Mouse (Mus musculus) forebrain, postnatal 0 days (tissue): ENCODE data around the gene Cep164. TPM values are rescaled to one million over a fixed set of nuclear protein-coding genes. Genes with fewer than 3 reads are reported as not detected.

Source experiments
- ATAC-seq: fragments of 200-750 bp; cut with Nextera tagmentation; 2 replicates; pipeline ENCODE4 v1.8.0; 2017; ENCODE audit warnings: mild to moderate bottlenecking, moderate library complexity
- DNase-seq: peaks from one replicate; pipeline ENCODE4 v3.0.0-alpha.2; 2015
- H3K27ac ChIP-seq: fragments of 300-500 bp; sonication (generic); 2 replicates; pipeline ENCODE4 v1.5.1; 2014; ENCODE audit warnings: low read depth, mild to moderate bottlenecking, antibody characterized with exemption, low read length, moderate library complexity, mixed read lengths
- H3K27me3 ChIP-seq: fragments of 300-500 bp; sonication (generic); 2 replicates; pipeline ENCODE4 v1.6.1; 2014; ENCODE audit warnings: mild to moderate bottlenecking, low read length, mixed read lengths; ENCODE audit not compliant: insufficient read depth
- H3K36me3 ChIP-seq: fragments of 300-500 bp; sonication (generic); 2 replicates; pipeline ENCODE4 v1.6.1; 2014; ENCODE audit warnings: mild to moderate bottlenecking, moderate library complexity; ENCODE audit not compliant: insufficient read depth
- H3K4me1 ChIP-seq: fragments of 300-500 bp; sonication (generic); 2 replicates; pipeline ENCODE4 v1.6.1; 2014; ENCODE audit warnings: antibody characterized with exemption; ENCODE audit not compliant: insufficient read depth
- H3K4me2 ChIP-seq: fragments of 300-500 bp; sonication (generic); 2 replicates; pipeline ENCODE4 v1.6.1; 2014; ENCODE audit warnings: low read depth, mild to moderate bottlenecking, moderate library complexity
- H3K4me3 ChIP-seq: fragments of 300-500 bp; sonication (generic); 2 replicates; pipeline ENCODE4 v1.5.1; 2014; ENCODE audit warnings: low read depth, low read length, mixed read lengths
- H3K9ac ChIP-seq: fragments of 300-500 bp; sonication (generic); 2 replicates; pipeline ENCODE4 v1.6.1; 2014; ENCODE audit warnings: mild to moderate bottlenecking
- H3K9me3 ChIP-seq: fragments of 300-500 bp; sonication (generic); 2 replicates; pipeline ENCODE4 v1.6.1; 2016; ENCODE audit warnings: low read length
- CTCF ChIP-seq: sonication (generic); IDR thresholded peaks from 2 replicates; pipeline ENCODE4 v1.5.1; 2016; ENCODE audit warnings: antibody characterized with exemption, control low read depth, low read depth
- WGBS: fragments of 180-500 bp; shearing (Covaris S2); extraction: QIAGEN DNeasy Blood & Tissue Kit; methylation state at CpG from one replicate; pipeline ENCODE4 v1.1.7; 2014; 5-methylcytosine and 5-hydroxymethylcytosine counted together
- polyA plus RNA-seq: library from polyadenylated mRNA; unstranded; fragments of >200 nt; fragmentation: Nextera tagmentation; extraction: Ambion mirVana; gene quantifications from 2 replicates; pipeline ENCODE4 v1.2.1, GENCODE M21; 2015
- total RNA-seq: library from RNA; depleted of rRNA; stranded (reverse); fragments of >200 nt; gene quantifications from 2 replicates; pipeline ENCODE4 v1.2.3, GENCODE M21; 2014

Cep164 gene
- total and polyA plus RNA-seq, 2 experiments from 2014 or later: 10.4 to 22.0 TPM

DNA sequence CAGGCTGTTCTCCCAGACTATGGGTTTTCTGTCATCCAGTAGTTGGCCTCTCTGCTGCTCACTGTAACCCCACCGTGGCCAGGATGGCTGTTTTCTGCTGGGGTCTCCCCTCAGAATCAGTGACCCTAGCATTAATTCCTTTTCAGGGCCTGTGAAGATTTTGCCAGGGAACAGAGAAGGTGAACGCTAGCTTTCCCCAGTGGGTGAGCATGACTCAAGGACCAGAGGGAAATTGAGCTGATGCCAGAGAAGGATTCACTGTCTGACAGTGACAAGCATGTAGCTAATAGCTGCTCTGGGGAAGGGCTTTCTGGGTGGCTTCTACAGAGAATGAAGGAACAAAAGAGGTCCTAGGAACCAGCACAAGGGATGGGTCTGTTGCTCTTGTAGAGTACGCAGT lies 17.1 kb upstream of the Cep164 start:
- H3K27me3 ChIP-seq: no peaks in the 10 kb centered on the region
- no peak overlapping the region for H3K4me2 ChIP-seq
- H3K4me3 ChIP-seq: no peak overlapping the region
- no peak overlapping the region for H3K27ac ChIP-seq
- ATAC-seq (no peak), DNase-seq (no peak)
- no peak for TF ChIP-seq CTCF
- no peaks in the 10 kb centered on the region for H3K9me3 ChIP-seq
- H3K9ac ChIP-seq: no peak overlapping the region
- H3K4me1 ChIP-seq: peaks cover 16% of the 10 kb centered on the region; the same call in 1 of the 2 replicates
- H3K36me3 ChIP-seq: no peaks in the 10 kb centered on the region
- WGBS: 72% methylated on average over 3 of the region's 3 CpGs

DNA sequence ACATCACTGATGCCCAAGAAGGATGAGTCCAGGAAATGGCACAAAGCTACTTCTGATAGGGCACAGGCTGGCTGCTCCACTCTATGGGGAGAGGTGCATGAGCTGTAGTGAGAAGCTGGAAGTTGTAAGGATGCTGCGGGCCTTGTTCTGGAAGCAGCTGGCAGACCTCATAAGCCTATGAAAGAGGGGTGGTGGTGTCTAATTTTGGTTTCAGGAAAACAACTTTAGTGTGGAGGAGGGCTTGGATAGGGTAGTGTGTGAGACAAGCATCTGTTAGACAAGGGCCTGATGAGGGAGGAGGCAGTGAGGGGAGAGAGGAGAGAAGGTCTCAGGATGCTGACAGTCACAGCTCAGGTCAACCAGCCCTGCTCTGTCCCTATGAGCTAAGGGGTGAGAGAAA lies 15.3 kb upstream of the Cep164 start:
- Histone ChIP-seq H3K27me3 (no peaks in the 10 kb centered on the region), H3K4me3 (no peak overlapping the region), H3K9ac (no peak overlapping the region), H3K36me3 (no peaks in the 10 kb centered on the region), H3K4me2 (no peak overlapping the region), H3K27ac (no peak overlapping the region), H3K9me3 (no peaks in the 10 kb centered on the region), H3K4me1 (peaks cover 29% of the 10 kb centered on the region)
- ATAC-seq (no peak), DNase-seq (no peak)
- TF ChIP-seq CTCF: no peak
- WGBS: 88% methylated on average over 1 of the region's 1 CpGs

DNA sequence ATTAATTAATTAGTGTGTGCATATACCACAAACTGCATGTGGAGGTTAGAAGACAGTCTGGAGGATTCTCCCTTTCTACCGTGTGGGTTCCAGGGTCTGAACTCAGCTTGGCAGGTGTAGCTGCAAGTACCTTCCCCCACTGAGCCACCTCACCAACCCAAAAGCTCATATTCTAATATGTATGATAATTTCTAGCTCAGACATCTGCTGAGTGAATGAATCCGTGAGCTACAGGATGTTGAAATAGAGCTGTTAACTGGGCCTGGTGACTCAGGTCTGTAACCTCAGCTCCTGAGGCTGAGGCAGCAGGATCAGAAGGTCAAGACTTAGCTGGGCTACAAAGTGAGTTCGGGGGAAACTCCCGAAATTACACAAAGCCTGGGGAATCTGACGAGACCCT lies 14.5 kb upstream of the Cep164 start:
- peaks cover 29% of the 10 kb centered on the region for H3K4me1 ChIP-seq
- no peak overlapping the region for H3K9ac ChIP-seq
- H3K9me3 ChIP-seq: no peaks in the 10 kb centered on the region
- H3K36me3 ChIP-seq: no peaks in the 10 kb centered on the region
- no peak overlapping the region for H3K27ac ChIP-seq
- no peak overlapping the region for H3K4me3 ChIP-seq
- DNase-seq: no peak
- H3K4me2 ChIP-seq: no peak overlapping the region
- 71% methylated on average over 5 of the region's 5 CpGs for WGBS
- no peaks in the 10 kb centered on the region for H3K27me3 ChIP-seq
- TF ChIP-seq CTCF: no peak
- no peak for ATAC-seq

DNA sequence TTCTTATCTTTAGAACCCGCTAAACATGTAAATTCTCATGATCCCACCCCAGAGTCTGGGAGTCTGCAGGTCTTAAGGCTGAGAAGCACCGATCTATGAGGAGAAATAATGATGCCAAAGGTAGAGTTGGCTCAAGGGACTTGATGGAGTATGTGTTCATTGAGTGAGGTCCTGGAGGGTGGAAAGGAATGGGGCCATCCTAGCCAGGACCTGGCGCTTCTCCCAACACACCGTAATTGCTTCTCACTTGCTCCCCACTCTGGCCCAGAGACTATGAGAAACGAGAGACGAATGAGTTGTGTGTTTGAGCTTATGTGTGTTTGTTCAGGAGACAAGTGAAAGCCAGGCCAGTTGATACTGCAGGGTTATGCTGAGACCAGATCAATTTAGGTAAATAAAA lies 13.0 kb upstream of the Cep164 start:
- WGBS: 78% methylated on average over 6 of the region's 6 CpGs
- Histone ChIP-seq H3K4me2 (0 out of 2 replicates have a peak overlapping the region, but pooled peaks have one; percentile 92), H3K36me3 (no peaks in the 10 kb centered on the region), H3K4me1 (peaks cover 29% of the 10 kb centered on the region), H3K4me3 (no peak overlapping the region), H3K9me3 (no peaks in the 10 kb centered on the region), H3K27ac (no peak overlapping the region), H3K9ac (no peak overlapping the region), H3K27me3 (no peaks in the 10 kb centered on the region)
- DNase-seq (no peak), ATAC-seq (no peak)
- no peak for TF ChIP-seq CTCF

DNA sequence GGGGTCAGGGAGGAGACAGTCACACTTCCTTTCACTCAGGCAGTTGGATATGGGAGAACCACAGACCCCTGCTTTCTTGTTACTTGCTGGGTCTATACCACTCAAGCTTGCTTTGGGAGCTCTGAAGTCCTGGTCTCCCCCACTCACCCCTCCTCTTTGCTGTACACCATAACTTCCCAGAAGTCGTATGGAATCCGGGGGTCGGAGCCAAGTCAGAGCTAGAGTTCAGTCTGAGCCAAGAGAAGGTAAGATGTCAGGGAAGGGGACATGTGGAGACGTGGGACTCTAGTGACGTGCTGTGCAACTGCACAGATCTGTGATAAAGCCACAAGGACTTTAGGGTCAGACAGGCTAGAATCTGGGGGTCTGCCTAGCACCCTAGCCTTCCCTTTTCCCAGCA lies 11.8 kb upstream of the Cep164 start:
- Histone ChIP-seq H3K27ac (no peak overlapping the region), H3K9ac (peak overlapping the region; percentile 91; the same call in 1 of the 2 replicates), H3K36me3 (no peaks in the 10 kb centered on the region), H3K4me1 (peaks cover 29% of the 10 kb centered on the region), H3K27me3 (no peaks in the 10 kb centered on the region), H3K4me3 (peak overlapping the region; percentile 90), H3K4me2 (peak overlapping the region; percentile 92), H3K9me3 (no peaks in the 10 kb centered on the region)
- ATAC-seq: no peak
- WGBS: 70% methylated on average over 5 of the region's 5 CpGs
- no peak for DNase-seq
- TF ChIP-seq CTCF: no peak

DNA sequence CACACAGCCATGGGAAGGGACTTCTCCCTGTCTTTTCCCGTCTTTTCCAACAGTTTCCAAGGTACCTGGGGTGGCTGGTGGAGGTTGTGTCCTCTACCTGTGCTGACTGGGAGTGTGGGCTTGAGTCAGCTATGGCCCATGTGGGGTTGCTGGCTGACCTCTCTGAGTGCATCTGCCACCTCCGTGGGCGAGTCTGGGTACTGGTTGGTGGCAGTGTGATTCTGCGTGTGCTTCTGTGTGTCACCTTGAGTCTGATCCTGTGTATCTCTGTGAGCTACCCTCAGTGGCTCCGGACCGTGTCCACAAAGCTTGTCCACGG lies 11.4 kb upstream of the Cep164 start:
- peak overlapping the region; percentile 90 for H3K4me3 ChIP-seq
- H3K36me3 ChIP-seq: no peaks in the 10 kb centered on the region
- no peaks in the 10 kb centered on the region for H3K27me3 ChIP-seq
- H3K4me2 ChIP-seq: peak overlapping the region; percentile 92
- H3K4me1 ChIP-seq: peaks cover 29% of the 10 kb centered on the region
- H3K27ac ChIP-seq: no peak overlapping the region
- no peaks in the 10 kb centered on the region for H3K9me3 ChIP-seq
- ATAC-seq (no peak), DNase-seq (no peak)
- no peak for TF ChIP-seq CTCF
- 76% methylated on average over 7 of the region's 7 CpGs for WGBS
- H3K9ac ChIP-seq: peak overlapping the region; percentile 91

DNA sequence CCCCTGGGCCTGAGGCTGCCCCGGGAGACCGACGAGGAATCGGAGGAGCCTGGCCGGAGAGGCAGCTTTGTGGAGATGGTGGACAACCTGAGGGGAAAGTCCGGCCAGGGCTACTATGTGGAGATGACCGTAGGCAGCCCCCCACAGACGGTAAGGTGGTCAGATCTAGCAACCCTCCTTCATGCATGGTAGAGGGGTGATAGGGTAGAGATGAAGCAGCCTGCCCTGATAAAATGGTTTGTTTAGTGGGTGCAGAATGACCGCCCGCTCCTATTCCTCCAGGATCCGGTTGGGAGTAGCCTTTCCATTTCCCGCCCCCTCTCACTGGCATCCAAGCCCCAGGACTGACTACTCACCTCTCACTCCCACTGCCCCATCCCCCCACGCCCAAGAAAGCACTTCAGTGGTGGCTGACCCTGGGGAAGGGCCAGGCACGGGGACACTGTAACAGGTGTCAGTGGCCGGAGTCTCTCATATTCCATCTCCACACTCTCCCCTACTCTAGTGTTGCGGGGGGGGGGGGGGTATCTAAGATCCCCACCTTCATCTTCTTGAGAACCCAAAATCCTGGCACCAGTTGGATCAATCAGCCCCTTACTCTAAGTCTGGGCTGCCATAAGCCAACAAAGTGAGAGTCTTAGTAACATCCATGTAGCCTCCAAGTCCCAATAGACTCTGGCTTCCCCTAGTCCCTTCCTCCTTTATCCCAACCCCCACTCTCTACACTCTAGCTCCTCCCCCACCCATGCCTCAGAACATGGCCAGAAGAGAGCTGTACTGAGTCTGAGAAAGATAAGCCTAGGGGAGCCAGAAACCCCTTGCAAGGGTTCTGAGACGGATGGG lies 10.9 kb upstream of the Cep164 start:
- no peaks in the 10 kb centered on the region for H3K36me3 ChIP-seq
- 10% methylated on average over 17 of the region's 17 CpGs for WGBS
- no peak for TF ChIP-seq CTCF
- no peak for DNase-seq
- H3K4me3 ChIP-seq: peak overlapping the region; percentile 90
- peaks cover 29% of the 10 kb centered on the region for H3K4me1 ChIP-seq
- H3K27me3 ChIP-seq: no peaks in the 10 kb centered on the region
- H3K9ac ChIP-seq: peak overlapping the region; percentile 91
- H3K4me2 ChIP-seq: peak overlapping the region; percentile 92
- no peak for ATAC-seq
- H3K9me3 ChIP-seq: no peaks in the 10 kb centered on the region
- H3K27ac ChIP-seq: peak overlapping the region; percentile 85; the same call in 1 of the 2 replicates
